Mouse (Mus musculus) C2C12 (cell line): ENCODE measurements around the gene Dclk3. TPM values are rescaled to one million over a fixed set of nuclear protein-coding genes. Genes with fewer than 3 reads are reported as not detected.

ENCODE experiments used
- H3K27me3 ChIP-seq: one replicate; pipeline ENCODE4 v1.6.1; 2011; ENCODE audit not compliant: control insufficient read depth, insufficient read depth, insufficient read length
- H3K36me3 ChIP-seq: one replicate; pipeline ENCODE4 v1.6.1; 2011; ENCODE audit not compliant: control insufficient read depth, insufficient read depth
- H3K4me3 ChIP-seq: one replicate; pipeline ENCODE4 v1.5.1; 2011; ENCODE audit warnings: mild to moderate bottlenecking, control low read depth; ENCODE audit not compliant: poor library complexity, insufficient read depth, severe bottlenecking
- H3K79me2 ChIP-seq: one replicate; pipeline ENCODE4 v1.6.1; 2011; ENCODE audit not compliant: control insufficient read depth, insufficient read depth
- H3K79me3 ChIP-seq: one replicate; pipeline ENCODE4 v1.6.1; 2011; ENCODE audit warnings: low read depth, control low read depth
- H3ac ChIP-seq: one replicate; pipeline ENCODE3; 2011; ENCODE audit warnings: low read depth; ENCODE audit not compliant: control insufficient read depth, insufficient read length
- CEBPB ChIP-seq: IDR thresholded peaks from one replicate; pipeline ENCODE4 v1.6.1; 2011; ENCODE audit warnings: low read depth, mild to moderate bottlenecking, control low read depth, moderate library complexity
- CTCF ChIP-seq: IDR thresholded peaks from one replicate; pipeline ENCODE4 v1.5.1; 2011; ENCODE audit not compliant: control insufficient read depth, insufficient read depth, insufficient read length
- FOSL1 ChIP-seq: IDR thresholded peaks from one replicate; pipeline ENCODE4 v1.8.0; 2011; ENCODE audit warnings: mild to moderate bottlenecking, low read length; ENCODE audit not compliant: poor library complexity, insufficient read depth, severe bottlenecking
- MAX ChIP-seq: IDR thresholded peaks from one replicate; pipeline ENCODE4 v1.6.1; 2011; ENCODE audit warnings: mild to moderate bottlenecking, control low read depth
- MYOD1 ChIP-seq: IDR thresholded peaks from one replicate; pipeline ENCODE4 v1.6.1; 2011; ENCODE audit warnings: low read depth; ENCODE audit not compliant: control insufficient read depth, insufficient read length
- MYOG ChIP-seq: IDR thresholded peaks from one replicate; pipeline ENCODE4 v1.6.1; 2011; ENCODE audit not compliant: control insufficient read depth, insufficient read length; ENCODE audit errors: extremely low read depth
- USF1 ChIP-seq: IDR thresholded peaks from one replicate; pipeline ENCODE4 v1.6.1; 2011; ENCODE audit warnings: low read depth, mild to moderate bottlenecking, control low read depth, moderate library complexity
- polyA plus RNA-seq: library from polyadenylated mRNA; unstranded; fragments of >200 nt; fragmentation: generic; extraction: Trizol; gene quantifications from one replicate; pipeline ENCODE4 v1.2.1, GENCODE M21; 2012; ENCODE audit warnings: missing spikeins

Dclk3 gene
- polyA plus RNA-seq, 1 experiment = not detected

GRCm38 (mm10) chr9:111481011-111481410 lies 42.1 kb downstream of the Dclk3 start:
- Histone ChIP-seq H3K27me3 (no peaks in the 10 kb centered on the region), H3K79me3 (no peaks in the 10 kb centered on the region), H3ac (no peak overlapping the region), H3K36me3 (no peaks in the 10 kb centered on the region), H3K79me2 (no peaks in the 10 kb centered on the region), H3K4me3 (no peak overlapping the region)
- TF ChIP-seq USF1 (no peak), MYOG (no peak), FOSL1 (no peak), CTCF (no peak), MAX (no peak), MYOD1 (no peak), CEBPB (no peak)

GRCm38 (mm10) chr9:111486645-111487477 lies 48.0 kb downstream of the Dclk3 start:
- Histone ChIP-seq H3K4me3 (no peak overlapping the region), H3K79me3 (no peaks in the 10 kb centered on the region), H3ac (no peak overlapping the region), H3K27me3 (peaks cover 6% of the 10 kb centered on the region), H3K36me3 (no peaks in the 10 kb centered on the region), H3K79me2 (no peaks in the 10 kb centered on the region)
- TF ChIP-seq CEBPB = no peak

DNA sequence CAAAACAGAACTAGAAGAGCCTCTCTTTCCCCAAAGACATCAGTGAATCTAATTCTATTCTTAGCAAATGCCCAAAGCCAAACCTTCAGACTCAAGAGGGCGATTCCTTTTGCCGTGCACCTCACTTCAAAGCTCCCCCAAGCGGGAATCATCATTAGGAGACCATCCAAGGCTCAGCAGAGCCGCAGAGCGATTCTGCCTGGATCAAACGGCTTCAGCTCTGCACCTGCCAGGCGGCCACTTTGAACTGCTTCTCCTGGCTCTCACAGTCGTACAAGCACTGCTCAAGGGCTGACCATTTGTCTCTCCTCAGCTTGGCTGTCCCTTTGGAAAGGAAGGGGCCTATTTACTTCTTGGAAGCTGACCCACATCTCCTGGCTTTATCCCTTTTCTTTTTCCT lies 51.7 kb downstream of the Dclk3 start:
- peaks cover 6% of the 10 kb centered on the region for H3K27me3 ChIP-seq
- H3K79me2 ChIP-seq = no peaks in the 10 kb centered on the region
- no peak overlapping the region for H3ac ChIP-seq
- no peaks in the 10 kb centered on the region for H3K79me3 ChIP-seq
- no peak overlapping the region for H3K4me3 ChIP-seq
- TF ChIP-seq USF1 = no peak
- TF ChIP-seq MYOG = no peak
- TF ChIP-seq CEBPB = no peak
- no peak for TF ChIP-seq FOSL1
- TF ChIP-seq MYOD1 = no peak
- no peak for TF ChIP-seq CTCF
- no peak for TF ChIP-seq MAX
- no peaks in the 10 kb centered on the region for H3K36me3 ChIP-seq

DNA sequence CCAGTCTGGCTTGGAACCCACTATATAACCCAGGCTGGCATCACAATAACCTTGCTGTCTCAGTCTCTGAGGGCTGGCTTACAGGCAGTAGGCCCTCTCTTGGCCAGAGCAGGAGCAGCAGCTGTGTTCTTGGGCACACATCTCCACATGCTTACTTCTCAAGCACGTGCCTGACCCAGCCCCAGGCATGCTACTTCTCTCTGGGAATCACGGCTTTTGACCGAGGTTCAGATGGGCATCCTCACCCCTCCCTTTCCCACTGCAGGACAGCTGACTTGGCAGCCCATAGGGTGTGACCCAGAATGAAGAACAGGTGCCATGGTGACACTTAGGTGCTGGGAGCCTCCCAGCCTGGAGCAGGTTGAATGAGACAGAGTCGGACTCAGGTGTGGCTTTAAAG lies 52.4 kb downstream of the Dclk3 start:
- Histone ChIP-seq H3K36me3 (no peaks in the 10 kb centered on the region), H3K27me3 (peaks cover 6% of the 10 kb centered on the region), H3ac (no peak overlapping the region), H3K79me2 (no peaks in the 10 kb centered on the region), H3K79me3 (no peaks in the 10 kb centered on the region), H3K4me3 (no peak overlapping the region)
- no peak for TF ChIP-seq CEBPB
- TF ChIP-seq MYOG = no peak
- TF ChIP-seq FOSL1 = no peak
- no peak for TF ChIP-seq MYOD1
- TF ChIP-seq USF1 = no peak
- TF ChIP-seq CTCF = no peak
- no peak for TF ChIP-seq MAX

DNA sequence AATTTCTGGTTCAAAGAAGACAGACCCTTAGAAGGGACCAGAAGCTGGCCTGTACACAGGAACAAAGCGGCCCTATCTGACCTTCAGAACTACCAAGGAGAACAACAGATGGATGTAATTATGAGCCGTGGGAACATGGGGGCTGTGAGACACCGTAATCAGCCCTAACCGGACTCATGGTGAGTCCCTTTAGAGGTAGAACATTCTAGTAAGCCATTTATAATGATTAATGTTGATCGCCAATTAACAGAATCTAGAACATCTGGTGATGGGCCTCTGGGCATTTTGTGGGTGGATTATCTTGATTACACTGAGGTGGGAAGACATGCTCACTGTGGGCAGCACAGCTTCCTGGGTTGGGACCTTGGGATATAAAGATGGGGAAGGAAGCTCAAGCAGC lies 54.6 kb downstream of the Dclk3 start:
- Histone ChIP-seq H3K79me2 (no peaks in the 10 kb centered on the region), H3K27me3 (peaks cover 3% of the 10 kb centered on the region), H3K36me3 (no peaks in the 10 kb centered on the region), H3K79me3 (no peaks in the 10 kb centered on the region), H3K4me3 (no peak overlapping the region), H3ac (no peak overlapping the region)
- no peak for TF ChIP-seq MYOG
- no peak for TF ChIP-seq MAX
- no peak for TF ChIP-seq CTCF
- no peak for TF ChIP-seq FOSL1
- TF ChIP-seq CEBPB = no peak
- no peak for TF ChIP-seq USF1
- no peak for TF ChIP-seq MYOD1

- H3K4me3 ChIP-seq = no peak overlapping the region
- no peaks in the 10 kb centered on the region for H3K36me3 ChIP-seq
- no peak for TF ChIP-seq USF1
- peak; percentile 80 for TF ChIP-seq CTCF
- no peaks in the 10 kb centered on the region for H3K79me3 ChIP-seq
- no peaks in the 10 kb centered on the region for H3K79me2 ChIP-seq
- H3ac ChIP-seq = no peak overlapping the region
- peaks cover 8% of the 10 kb centered on the region for H3K27me3 ChIP-seq
These were observed 56.7 kb downstream of the Dclk3 start for GRCm38 (mm10) chr9:111495561-111495960.
